Mouse (Mus musculus) embryonic stem cell, embryonic (primary cell): ENCODE data around the gene Cnga2.

Source experiments
- CTCF ChIA-PET, 4 experiments: fragments of 300-600 bp in 2 of 4; fragments of 350-600 bp in 2 of 4; sonication (Branson Sonifier 250); formaldehyde crosslinking; loops; one replicate each; lab custom pipeline; 2022; ENCODE audit warnings: inconsistent platforms in 2 of 4; lab: Charles Lee
- POLR2A ChIA-PET, 4 experiments: fragments of 300-600 bp in 2 of 4; fragments of 350-600 bp in 2 of 4; sonication (Branson Sonifier 250); formaldehyde crosslinking; loops; one replicate each; lab custom pipeline; 2022; ENCODE audit warnings: antibody characterized with exemption in 4 of 4, inconsistent platforms in 1 of 4; lab: Charles Lee

Cnga2 gene

GRCm38 (mm10) chrX:72022750-72023398 is 31.2 kb downstream of the Cnga2 start:
- CTCF ChIA-PET = interaction anchor here in 3 of 4 experiments (0.6 to 1.1 kb wide), 5 partner anchors 10 to 797 kb away, joined by 3 to 4 read pairs (median 3); no protein-coding TSS in a partner anchor
- POLR2A ChIA-PET = no interaction called here

- CTCF ChIA-PET = no interaction called here
- POLR2A ChIA-PET = no interaction called here
Observed at GRCm38 (mm10) chrX:72023542-72023941, 31.9 kb downstream of the Cnga2 start.

- CTCF ChIA-PET = no interaction called here
- POLR2A ChIA-PET = no interaction called here
Observed at GRCm38 (mm10) chrX:72044056-72044455, 52.4 kb downstream of the Cnga2 start.

- CTCF ChIA-PET = no interaction called here
Observed at GRCm38 (mm10) chrX:72047918-72048317, 56.3 kb downstream of the Cnga2 start.

More at GRCm38 (mm10) chrX:72047918-72048317, 56.3 kb downstream of the Cnga2 start:
- POLR2A ChIA-PET = no interaction called here
